Mouse (Mus musculus) lung, embryonic 15.5 days (tissue): ENCODE measurements around the gene Rims1. TPM values are rescaled to one million over a fixed set of nuclear protein-coding genes. Genes with fewer than 3 reads are reported as not detected.

Source experiments
- ATAC-seq: fragments of 200-750 bp; cut with Nextera tagmentation; 2 replicates; pipeline ENCODE4 v1.8.0; 2017; ENCODE audit warnings: moderate number of reproducible peaks, borderline replicate concordance; ENCODE audit not compliant: low FRiP score, low TSS enrichment; ENCODE audit errors: extremely low read depth
- H3K27ac ChIP-seq: fragments of 300-500 bp; sonication (generic); 2 replicates; pipeline ENCODE4 v1.5.1; 2015; ENCODE audit warnings: moderate library complexity, mild to moderate bottlenecking, inconsistent platforms
- H3K27me3 ChIP-seq: fragments of 300-500 bp; sonication (generic); 2 replicates; pipeline ENCODE4 v1.6.1; 2015; ENCODE audit warnings: inconsistent platforms
- H3K36me3 ChIP-seq: fragments of 300-500 bp; sonication (generic); 2 replicates; pipeline ENCODE4 v1.6.1; 2015; ENCODE audit warnings: inconsistent platforms
- H3K4me1 ChIP-seq: fragments of 300-500 bp; sonication (generic); 2 replicates; pipeline ENCODE4 v1.6.1; 2015; ENCODE audit warnings: inconsistent platforms
- H3K4me2 ChIP-seq: fragments of 300-500 bp; sonication (generic); 2 replicates; pipeline ENCODE4 v1.6.1; 2015; ENCODE audit warnings: inconsistent platforms, mild to moderate bottlenecking, moderate library complexity
- H3K4me3 ChIP-seq: fragments of 300-500 bp; sonication (generic); 2 replicates; pipeline ENCODE4 v1.5.1; 2015; ENCODE audit warnings: mild to moderate bottlenecking, inconsistent platforms
- H3K9ac ChIP-seq: fragments of 300-500 bp; sonication (generic); 2 replicates; pipeline ENCODE4 v1.6.1; 2015; ENCODE audit warnings: inconsistent platforms
- H3K9me3 ChIP-seq: fragments of 300-500 bp; sonication (generic); 2 replicates; pipeline ENCODE4 v1.6.1; 2016; ENCODE audit warnings: inconsistent platforms
- WGBS: fragments of 180-500 bp; shearing (Covaris S2); methylation state at CpG from one replicate; pipeline ENCODE4 v1.1.7; 2015; 5-methylcytosine and 5-hydroxymethylcytosine counted together
- polyA plus RNA-seq: library from polyadenylated mRNA; unstranded; fragments of >200 nt; fragmentation: Nextera tagmentation; extraction: Ambion mirVana; gene quantifications from 2 replicates; pipeline ENCODE4 v1.2.1, GENCODE M21; 2015

The Rims1 gene
- polyA plus RNA-seq, 1 experiment from 2014 or later = 2.2 TPM

DNA sequence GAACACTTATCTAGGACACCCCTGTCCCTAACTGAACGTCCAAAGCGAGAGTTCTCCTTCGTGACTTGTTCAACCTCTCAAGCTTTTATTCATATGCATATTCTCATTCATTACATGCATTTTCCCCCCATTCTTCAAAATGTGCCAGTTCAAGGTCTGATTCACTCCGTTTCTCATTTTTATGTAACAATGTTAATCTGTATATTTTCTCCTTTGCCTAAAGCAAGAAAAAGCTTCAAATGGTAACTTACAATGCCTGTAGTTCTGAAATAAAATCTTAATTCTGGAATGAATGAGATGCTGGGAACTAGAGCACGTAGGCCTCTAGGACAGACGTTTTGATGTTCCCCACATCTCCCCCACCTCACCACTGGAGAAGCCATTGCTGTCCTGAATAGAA lies 141.6 kb downstream of the Rims1 start:
- Histone ChIP-seq H3K4me1 (no peaks in the 10 kb centered on the region), H3K9ac (no peak overlapping the region), H3K4me3 (no peak overlapping the region), H3K27ac (no peak overlapping the region), H3K27me3 (no peaks in the 10 kb centered on the region), H3K4me2 (no peak overlapping the region), H3K9me3 (no peaks in the 10 kb centered on the region), H3K36me3 (no peaks in the 10 kb centered on the region)
- ATAC-seq = no peak
- WGBS = 80% methylated on average over 6 of the region's 6 CpGs

DNA sequence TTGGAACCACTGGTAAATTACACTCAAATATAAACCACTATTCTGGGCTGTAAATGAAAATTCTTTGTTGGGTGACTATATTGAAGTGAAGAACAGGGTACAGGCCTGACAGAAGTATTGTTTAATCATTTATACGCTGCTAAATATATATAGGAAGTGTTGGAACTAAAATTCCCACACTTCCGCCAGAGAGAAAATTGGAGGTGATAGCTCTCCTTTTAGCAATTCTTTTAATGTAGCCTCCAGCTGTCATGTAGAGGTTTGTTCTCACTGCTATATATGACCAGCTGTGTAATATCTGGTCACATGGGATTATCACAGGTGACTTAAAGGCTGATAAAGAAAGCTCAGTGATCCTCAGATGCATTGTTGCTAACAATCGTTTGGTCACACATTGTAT lies 144.0 kb downstream of the Rims1 start:
- no peak overlapping the region for H3K9ac ChIP-seq
- no peaks in the 10 kb centered on the region for H3K4me1 ChIP-seq
- no peaks in the 10 kb centered on the region for H3K9me3 ChIP-seq
- H3K4me3 ChIP-seq = no peak overlapping the region
- H3K36me3 ChIP-seq = no peaks in the 10 kb centered on the region
- no peak overlapping the region for H3K27ac ChIP-seq
- ATAC-seq = no peak
- H3K27me3 ChIP-seq = no peaks in the 10 kb centered on the region
- no peak overlapping the region for H3K4me2 ChIP-seq
- 76% methylated on average over 3 of the region's 3 CpGs for WGBS

GRCm38 (mm10) chr1:22655983-22656382 lies 149.8 kb downstream of the Rims1 start:
- no peak for ATAC-seq
- no peaks in the 10 kb centered on the region for H3K4me1 ChIP-seq
- H3K4me2 ChIP-seq = no peak overlapping the region
- H3K27ac ChIP-seq = no peak overlapping the region
- no peaks in the 10 kb centered on the region for H3K27me3 ChIP-seq
- H3K9ac ChIP-seq = no peak overlapping the region
- no peaks in the 10 kb centered on the region for H3K9me3 ChIP-seq
- no peaks in the 10 kb centered on the region for H3K36me3 ChIP-seq
- no peak overlapping the region for H3K4me3 ChIP-seq

DNA sequence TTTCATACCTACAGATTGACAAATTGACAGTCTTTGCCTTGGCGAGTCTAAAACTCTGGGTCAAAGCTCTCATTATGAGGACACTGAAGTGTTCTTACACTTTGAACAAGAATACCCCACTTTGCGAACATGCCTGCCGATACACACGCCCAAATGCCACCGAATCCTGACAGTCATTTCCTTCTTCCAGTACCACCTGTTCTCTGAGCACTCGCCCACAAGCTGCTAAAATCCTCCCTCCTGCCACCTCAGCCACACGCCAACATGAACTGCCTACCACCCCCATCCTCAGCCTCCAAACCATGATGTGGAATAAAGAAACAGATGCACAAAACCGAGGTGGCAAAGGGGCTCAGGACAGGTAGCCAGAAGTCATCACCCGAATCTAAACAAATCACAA lies 150.9 kb downstream of the Rims1 start:
- no peaks in the 10 kb centered on the region for H3K9me3 ChIP-seq
- no peak overlapping the region for H3K9ac ChIP-seq
- H3K4me1 ChIP-seq = no peaks in the 10 kb centered on the region
- H3K4me3 ChIP-seq = no peak overlapping the region
- no peak overlapping the region for H3K4me2 ChIP-seq
- no peak for ATAC-seq
- no peaks in the 10 kb centered on the region for H3K27me3 ChIP-seq
- WGBS = 84% methylated on average over 9 of the region's 9 CpGs
- no peak overlapping the region for H3K27ac ChIP-seq
- no peaks in the 10 kb centered on the region for H3K36me3 ChIP-seq

- Histone ChIP-seq H3K36me3 (no peaks in the 10 kb centered on the region), H3K9ac (no peak overlapping the region), H3K27ac (no peak overlapping the region), H3K4me2 (no peak overlapping the region), H3K4me1 (no peaks in the 10 kb centered on the region), H3K4me3 (no peak overlapping the region), H3K27me3 (no peaks in the 10 kb centered on the region), H3K9me3 (no peaks in the 10 kb centered on the region)
- WGBS = 70% methylated on average over 7 of the region's 7 CpGs
- no peak for ATAC-seq
Measured at GRCm38 (mm10) chr1:22650588-22650987, 155.2 kb downstream of the Rims1 start.

- Histone ChIP-seq H3K4me1 (no peaks in the 10 kb centered on the region), H3K4me2 (no peak overlapping the region), H3K27me3 (no peaks in the 10 kb centered on the region), H3K36me3 (no peaks in the 10 kb centered on the region), H3K27ac (no peak overlapping the region), H3K4me3 (no peak overlapping the region), H3K9me3 (no peaks in the 10 kb centered on the region), H3K9ac (no peak overlapping the region)
- ATAC-seq = no peak
- 68% methylated on average over 1 of the region's 1 CpGs for WGBS
Measured at GRCm38 (mm10) chr1:22649432-22649831, 156.4 kb downstream of the Rims1 start.

- no peaks in the 10 kb centered on the region for H3K27me3 ChIP-seq
- H3K4me3 ChIP-seq = no peak overlapping the region
- no peak overlapping the region for H3K9ac ChIP-seq
- no peak for ATAC-seq
- H3K4me1 ChIP-seq = 0 out of 2 replicates have a peak, but pooled peaks cover 4% of the 10 kb centered on the region
- no peaks in the 10 kb centered on the region for H3K9me3 ChIP-seq
- WGBS = 21% methylated on average over 2 of the region's 2 CpGs
- H3K4me2 ChIP-seq = no peak overlapping the region
- H3K27ac ChIP-seq = no peak overlapping the region
- H3K36me3 ChIP-seq = no peaks in the 10 kb centered on the region
Measured at GRCm38 (mm10) chr1:22645257-22645656, 160.5 kb downstream of the Rims1 start.

- no peak overlapping the region for H3K27ac ChIP-seq
- ATAC-seq = no peak
- H3K27me3 ChIP-seq = no peaks in the 10 kb centered on the region
- H3K36me3 ChIP-seq = no peaks in the 10 kb centered on the region
- no peak overlapping the region for H3K4me3 ChIP-seq
- H3K4me2 ChIP-seq = no peak overlapping the region
- WGBS = 69% methylated on average over 5 of the region's 5 CpGs
- no peak overlapping the region for H3K9ac ChIP-seq
- H3K4me1 ChIP-seq = 0 out of 2 replicates have a peak, but pooled peaks cover 4% of the 10 kb centered on the region
- no peaks in the 10 kb centered on the region for H3K9me3 ChIP-seq
Measured at GRCm38 (mm10) chr1:22640568-22640967, 165.2 kb downstream of the Rims1 start.

- WGBS = 76% methylated on average over 3 of the region's 3 CpGs
Measured at GRCm38 (mm10) chr1:22639702-22640101, 166.1 kb downstream of the Rims1 start.

DNA sequence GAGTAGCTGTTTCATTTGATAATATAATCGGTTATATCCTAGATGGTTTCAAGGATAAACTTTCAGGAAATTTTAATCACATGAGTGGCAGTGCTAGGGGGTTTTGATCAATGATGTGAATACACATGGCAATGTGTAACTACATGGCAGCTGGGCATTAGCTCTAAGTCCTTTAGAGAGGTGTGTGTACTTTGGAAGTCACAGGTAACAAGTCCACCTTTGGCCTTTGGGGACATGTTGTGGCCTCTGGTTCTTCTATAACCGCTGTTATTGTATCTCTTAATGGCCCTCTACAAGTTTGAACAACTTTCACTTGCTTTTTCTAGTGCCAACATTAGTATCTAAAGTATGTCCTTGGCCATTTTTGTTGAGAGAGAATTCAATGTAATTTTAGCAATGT lies 171.9 kb downstream of the Rims1 start:
- Histone ChIP-seq H3K4me3 (no peak overlapping the region), H3K9ac (no peak overlapping the region), H3K4me1 (no peaks in the 10 kb centered on the region), H3K36me3 (no peaks in the 10 kb centered on the region), H3K27me3 (no peaks in the 10 kb centered on the region), H3K9me3 (no peaks in the 10 kb centered on the region), H3K27ac (no peak overlapping the region), H3K4me2 (no peak overlapping the region)
- ATAC-seq = no peak
- WGBS = 87% methylated on average over 2 of the region's 2 CpGs

More at GRCm38 (mm10) chr1:22639702-22640101, 166.1 kb downstream of the Rims1 start:
- no peak overlapping the region for H3K27ac ChIP-seq
- no peaks in the 10 kb centered on the region for H3K27me3 ChIP-seq
- no peak overlapping the region for H3K4me3 ChIP-seq
- H3K9me3 ChIP-seq = no peaks in the 10 kb centered on the region
- 0 out of 2 replicates have a peak, but pooled peaks cover 4% of the 10 kb centered on the region for H3K4me1 ChIP-seq
- no peak for ATAC-seq
- H3K9ac ChIP-seq = no peak overlapping the region
- no peak overlapping the region for H3K4me2 ChIP-seq
- H3K36me3 ChIP-seq = no peaks in the 10 kb centered on the region

GRCm38 (mm10) chr1:22632551-22632950 lies 173.2 kb downstream of the Rims1 start:
- Histone ChIP-seq H3K27ac (no peak overlapping the region), H3K9ac (no peak overlapping the region), H3K27me3 (no peaks in the 10 kb centered on the region), H3K4me1 (no peaks in the 10 kb centered on the region), H3K9me3 (no peaks in the 10 kb centered on the region), H3K4me3 (no peak overlapping the region), H3K4me2 (no peak overlapping the region), H3K36me3 (no peaks in the 10 kb centered on the region)
- WGBS = 68% methylated on average over 7 of the region's 7 CpGs
- no peak for ATAC-seq

GRCm38 (mm10) chr1:22631991-22632390 lies 173.8 kb downstream of the Rims1 start:
- Histone ChIP-seq H3K4me3 (no peak overlapping the region), H3K36me3 (no peaks in the 10 kb centered on the region), H3K4me1 (no peaks in the 10 kb centered on the region; the same call in 1 of the 2 replicates), H3K27ac (no peak overlapping the region), H3K9ac (no peak overlapping the region), H3K27me3 (no peaks in the 10 kb centered on the region), H3K9me3 (no peaks in the 10 kb centered on the region), H3K4me2 (no peak overlapping the region)
- WGBS = 84% methylated on average over 6 of the region's 6 CpGs
- ATAC-seq = no peak

DNA sequence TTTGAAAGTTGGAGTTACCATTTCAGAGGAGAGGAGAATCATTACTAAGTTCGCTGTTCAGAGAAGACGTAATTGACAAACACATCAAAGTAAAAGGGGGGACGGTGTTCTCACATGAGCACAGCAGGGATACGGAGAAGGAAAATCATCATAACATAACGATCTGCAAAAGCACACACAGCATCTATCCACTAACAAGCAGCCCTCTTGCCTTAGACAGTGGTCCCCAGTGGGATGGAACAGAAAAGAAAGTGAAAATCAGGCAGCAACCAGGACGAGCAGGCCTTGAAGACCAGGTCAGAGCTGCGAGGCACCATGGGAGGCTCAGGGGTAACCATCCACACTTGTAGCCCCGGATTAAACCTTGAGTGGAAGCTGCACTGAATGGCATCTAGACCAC lies 176.8 kb downstream of the Rims1 start:
- 77% methylated on average over 8 of the region's 8 CpGs for WGBS
- Histone ChIP-seq H3K4me2 (no peak overlapping the region), H3K36me3 (no peaks in the 10 kb centered on the region), H3K4me3 (no peak overlapping the region), H3K4me1 (no peaks in the 10 kb centered on the region; the same call in 1 of the 2 replicates), H3K27ac (no peak overlapping the region), H3K27me3 (no peaks in the 10 kb centered on the region), H3K9ac (no peak overlapping the region), H3K9me3 (no peaks in the 10 kb centered on the region)
- ATAC-seq = no peak
